Mouse (Mus musculus): ENCODE measurements around the gene Gm45716.

- TF ChIP-seq POLR2A (IDR thresholded peaks at IDR 0.05; ENCODE audit: borderline replicate concordance, extremely low read depth, insufficient read depth, insufficient read length, poor library complexity, severe bottlenecking) (no peak), CTCF (IDR thresholded peaks at IDR 0.05; ENCODE audit: borderline replicate concordance, extremely low read depth, insufficient read depth, insufficient read length) (no peak)
Measured at GRCm38 (mm10) chr11:90275663-90276062, 88.2 kb downstream of the Gm45716 start.
